Mouse (Mus musculus) right cerebral cortex, postnatal 25 days (tissue): Measurements from ENCODE around the gene Lhx3.

Experiments used
- DNase-seq: peaks from one replicate; pipeline ENCODE4 v3.0.0; 2022

Gene Lhx3

GRCm38 (mm10) chr2:26201926-26202848 lies 5.9 kb downstream of the Lhx3 start:
- DNase-seq = no peak

- DNase-seq = no peak
These were observed 9.6 kb downstream of the Lhx3 start for GRCm38 (mm10) chr2:26198488-26198887.

GRCm38 (mm10) chr2:26194552-26195339 lies 13.3 kb downstream of the Lhx3 start:
- no peak for DNase-seq

- no peak for DNase-seq
These were observed 19.6 kb downstream of the Lhx3 start for GRCm38 (mm10) chr2:26188517-26188916.

GRCm38 (mm10) chr2:26184352-26184751 lies 23.7 kb downstream of the Lhx3 start:
- no peak for DNase-seq

GRCm38 (mm10) chr2:26182646-26183045 lies 25.4 kb downstream of the Lhx3 start:
- DNase-seq = no peak

GRCm38 (mm10) chr2:26177189-26177588 lies 30.9 kb downstream of the Lhx3 start:
- DNase-seq = no peak

GRCm38 (mm10) chr2:26176731-26177130 lies 31.4 kb downstream of the Lhx3 start:
- DNase-seq = no peak

GRCm38 (mm10) chr2:26175191-26175590 lies 32.9 kb downstream of the Lhx3 start:
- DNase-seq = no peak

- no peak for DNase-seq
These were observed 35.9 kb downstream of the Lhx3 start for GRCm38 (mm10) chr2:26172166-26172565.

- no peak for DNase-seq
These were observed 37.7 kb downstream of the Lhx3 start for GRCm38 (mm10) chr2:26170376-26170775.

- DNase-seq = no peak
These were observed 39.1 kb downstream of the Lhx3 start for GRCm38 (mm10) chr2:26168843-26169579.

GRCm38 (mm10) chr2:26166890-26167289 lies 41.2 kb downstream of the Lhx3 start:
- DNase-seq = no peak

GRCm38 (mm10) chr2:26158064-26158463 lies 50.0 kb downstream of the Lhx3 start:
- no peak for DNase-seq

GRCm38 (mm10) chr2:26156191-26156977 lies 51.7 kb downstream of the Lhx3 start:
- DNase-seq = no peak

- no peak for DNase-seq
These were observed 52.4 kb downstream of the Lhx3 start for GRCm38 (mm10) chr2:26155737-26156136.

GRCm38 (mm10) chr2:26154586-26154985 lies 53.5 kb downstream of the Lhx3 start:
- no peak for DNase-seq

GRCm38 (mm10) chr2:26153909-26154340 lies 54.2 kb downstream of the Lhx3 start:
- DNase-seq = peak; percentile 17

- no peak for DNase-seq
These were observed 54.8 kb downstream of the Lhx3 start for GRCm38 (mm10) chr2:26153295-26153694.
